Mouse (Mus musculus): Measurements from ENCODE around the gene Ndufs1.
"Not testable (repeated sequence)": the region's sequence is repeated elsewhere in the genome, so short reads cannot be mapped to it uniquely, and the experiment has no call there.

Gene Ndufs1

DNA sequence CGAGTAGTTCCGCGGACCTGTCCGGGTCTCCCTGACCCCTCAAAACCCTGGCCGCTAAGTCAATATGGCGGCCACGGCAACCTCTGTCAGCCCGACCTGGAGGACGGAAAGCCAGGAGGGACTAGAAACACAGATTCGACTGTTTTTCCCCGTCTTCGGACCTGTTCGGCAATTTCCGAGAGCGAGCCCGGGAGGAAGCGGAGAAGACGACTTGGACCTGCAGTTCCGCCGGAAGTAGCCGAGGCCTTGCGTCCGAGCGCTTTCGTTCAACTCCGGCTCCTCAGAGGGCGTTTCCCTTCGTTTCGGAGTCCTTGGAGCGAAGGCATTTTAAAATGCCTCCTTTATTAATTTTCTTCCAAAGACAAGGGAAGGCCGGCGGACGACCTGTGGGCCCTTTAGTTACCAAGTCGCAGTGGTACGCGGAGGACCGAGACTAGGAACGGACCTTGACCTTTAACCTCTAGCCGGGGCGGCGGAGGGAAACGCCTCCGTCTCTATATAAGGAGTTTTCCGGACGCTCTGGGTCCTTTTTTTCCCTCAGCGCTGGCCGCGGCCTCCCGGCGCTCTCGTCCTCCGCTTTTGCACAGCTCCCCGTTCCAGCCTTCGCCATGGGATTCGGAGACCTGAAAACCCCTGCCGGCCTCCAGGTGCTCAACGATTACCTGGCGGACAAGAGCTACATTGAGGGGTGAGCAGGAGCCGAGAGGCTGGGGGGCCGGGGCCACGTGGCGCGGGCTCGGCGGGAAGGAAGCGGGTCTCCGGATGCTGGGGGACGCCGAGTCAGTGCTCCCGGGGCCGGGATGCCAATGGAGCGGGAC lies at the start of gene Ndufs1, which contains the start of gene Eef1b2:
Gene Ndufs1 (minus strand): TSS at position 230 of the 818 bp plus-strand sequence.
Gene Eef1b2 (plus strand): TSS at position 222 of the 818 bp plus-strand sequence.
- peak; percentile 97 for DNase-seq (ENCODE audit: low spot score)

DNA sequence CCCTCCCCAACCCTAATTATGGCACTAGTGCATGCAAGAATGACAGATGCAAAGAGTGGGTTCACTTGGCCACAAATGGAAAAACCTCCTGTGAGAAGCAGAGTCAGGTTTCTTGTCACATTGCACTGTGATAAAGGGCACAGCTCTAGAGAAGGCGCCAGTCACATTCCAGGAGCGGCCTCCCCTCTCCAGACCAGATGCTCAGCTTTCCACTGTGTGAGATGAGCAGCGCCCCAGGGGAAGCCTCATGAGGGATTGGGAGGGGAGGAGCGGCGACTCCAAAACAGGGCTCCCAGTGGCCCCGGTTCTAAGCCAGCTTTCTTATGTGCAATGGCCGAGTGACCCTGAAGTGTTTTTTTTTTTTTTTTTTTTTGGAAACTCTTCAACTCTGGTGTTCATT lies 49.3 kb upstream of the Ndufs1 start:
- no peak for DNase-seq (ENCODE audit: low spot score)

DNA sequence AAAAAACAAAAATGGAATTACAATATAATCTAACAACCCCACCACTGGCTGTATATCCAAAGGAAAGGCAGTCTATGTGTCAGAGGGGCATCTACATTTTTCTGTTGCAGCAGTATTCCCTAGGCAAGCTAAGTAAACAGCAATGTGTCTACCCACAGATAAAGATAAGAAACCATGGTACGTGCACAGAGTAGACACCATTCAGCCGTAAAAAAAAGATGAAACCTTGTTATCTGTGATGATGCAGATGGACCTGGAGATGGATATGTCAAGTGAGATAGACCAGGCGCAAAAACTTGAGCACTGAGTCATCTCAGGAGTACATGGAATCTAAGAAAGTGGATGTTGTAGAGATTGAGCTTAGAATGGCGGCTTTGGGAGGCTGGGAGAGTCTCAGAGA lies 48.4 kb upstream of the Ndufs1 start:
- no peak for DNase-seq (ENCODE audit: low spot score)

DNA sequence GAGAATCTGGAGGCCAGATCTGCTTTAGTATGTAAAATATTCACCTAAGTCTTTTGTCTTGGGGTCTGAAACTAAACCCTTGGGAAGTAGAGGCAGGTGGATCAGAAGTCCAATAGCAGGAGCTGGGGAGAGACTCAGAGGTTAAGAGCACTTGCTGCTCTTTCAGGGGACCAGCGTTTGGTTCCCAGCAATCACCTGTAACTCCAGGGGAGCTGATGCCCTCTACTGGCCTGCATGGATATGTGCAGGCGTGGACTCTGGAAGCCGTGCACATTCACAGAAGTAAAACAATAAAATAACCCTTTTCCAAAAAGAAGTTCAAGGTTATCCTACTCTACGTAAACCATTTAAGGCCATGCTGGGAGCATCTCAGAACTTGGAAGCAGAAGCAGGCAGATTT lies 42.6 kb upstream of the Ndufs1 start:
- no peak for DNase-seq (ENCODE audit: low spot score)

DNA sequence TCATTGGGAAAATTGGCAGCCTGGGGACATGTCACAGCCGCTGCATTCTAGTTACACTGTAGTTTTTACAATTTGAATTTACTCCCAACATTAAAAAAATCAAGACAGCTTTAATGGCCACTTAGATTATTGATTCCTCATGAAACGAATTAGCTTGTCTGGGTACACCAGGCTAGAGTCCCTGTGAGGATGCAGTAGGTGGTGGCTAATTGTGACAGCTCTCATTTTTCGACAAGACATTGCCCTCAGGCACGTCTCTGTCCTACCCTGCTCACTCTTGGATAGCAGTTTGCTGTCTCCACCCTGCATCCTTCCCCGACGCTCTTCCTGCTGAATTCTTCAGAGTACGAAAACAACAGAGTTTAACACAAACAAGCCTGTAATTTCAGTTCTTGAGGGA lies 38.0 kb upstream of the Ndufs1 start:
- DNase-seq (ENCODE audit: low spot score): no peak

DNA sequence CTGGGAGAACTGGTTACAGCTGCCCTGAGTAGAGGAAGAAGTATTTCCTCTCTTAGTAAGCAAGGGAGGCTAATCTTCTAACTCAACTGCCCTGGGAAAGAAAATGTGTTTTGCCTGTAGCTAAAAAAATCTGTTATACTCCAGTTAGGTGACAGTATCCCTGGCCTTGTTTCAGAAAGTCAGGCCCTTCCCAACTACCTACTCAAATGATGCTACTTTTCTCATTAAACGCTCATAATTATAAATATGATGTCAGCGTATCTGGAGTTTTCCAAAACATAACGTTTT lies 37.6 kb upstream of the Ndufs1 start, which contains the start of gene Gpr1:
Gene Gpr1 (minus strand): TSS at position 273 of the 288 bp plus-strand sequence.
- no peak for DNase-seq (ENCODE audit: low spot score)

DNA sequence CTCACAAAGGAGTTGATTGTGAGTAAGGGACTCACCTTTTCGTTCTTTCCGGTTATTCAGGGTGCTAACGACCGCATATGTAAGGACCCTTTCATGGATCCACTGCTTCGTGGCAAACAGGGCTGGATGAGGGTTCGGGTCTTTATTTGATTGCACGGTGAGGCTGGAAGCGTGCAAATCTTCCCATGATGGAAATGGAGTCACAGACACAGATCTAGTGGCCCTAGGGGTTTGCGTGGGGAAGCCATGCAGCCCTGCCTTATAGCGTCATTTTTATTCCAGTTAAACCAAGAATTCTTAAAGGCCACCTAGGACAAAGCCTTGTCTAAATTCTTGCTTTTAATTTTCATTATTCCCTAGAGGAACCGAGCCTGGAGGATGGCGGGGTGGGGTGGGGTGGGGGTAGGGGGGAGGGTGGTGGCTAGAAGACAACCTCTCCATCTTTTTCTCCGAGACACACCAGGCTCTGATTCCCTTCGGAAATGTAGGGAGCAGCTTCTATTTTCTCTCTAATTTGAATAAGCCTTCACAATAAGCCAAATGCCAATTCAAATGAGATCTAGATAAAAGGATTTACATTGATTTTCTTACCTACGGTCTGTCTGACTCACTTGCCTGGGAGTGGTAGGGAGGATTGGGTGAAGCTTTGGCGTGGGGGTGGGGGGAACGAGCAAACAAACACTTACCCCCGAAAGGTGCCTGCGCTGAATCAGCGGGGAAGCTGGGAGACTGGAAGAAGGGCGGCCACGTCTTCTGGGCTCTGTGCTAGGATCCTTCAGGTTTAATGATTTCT lies 37.0 kb upstream of the Ndufs1 start:
- no peak for DNase-seq (ENCODE audit: low spot score)

DNA sequence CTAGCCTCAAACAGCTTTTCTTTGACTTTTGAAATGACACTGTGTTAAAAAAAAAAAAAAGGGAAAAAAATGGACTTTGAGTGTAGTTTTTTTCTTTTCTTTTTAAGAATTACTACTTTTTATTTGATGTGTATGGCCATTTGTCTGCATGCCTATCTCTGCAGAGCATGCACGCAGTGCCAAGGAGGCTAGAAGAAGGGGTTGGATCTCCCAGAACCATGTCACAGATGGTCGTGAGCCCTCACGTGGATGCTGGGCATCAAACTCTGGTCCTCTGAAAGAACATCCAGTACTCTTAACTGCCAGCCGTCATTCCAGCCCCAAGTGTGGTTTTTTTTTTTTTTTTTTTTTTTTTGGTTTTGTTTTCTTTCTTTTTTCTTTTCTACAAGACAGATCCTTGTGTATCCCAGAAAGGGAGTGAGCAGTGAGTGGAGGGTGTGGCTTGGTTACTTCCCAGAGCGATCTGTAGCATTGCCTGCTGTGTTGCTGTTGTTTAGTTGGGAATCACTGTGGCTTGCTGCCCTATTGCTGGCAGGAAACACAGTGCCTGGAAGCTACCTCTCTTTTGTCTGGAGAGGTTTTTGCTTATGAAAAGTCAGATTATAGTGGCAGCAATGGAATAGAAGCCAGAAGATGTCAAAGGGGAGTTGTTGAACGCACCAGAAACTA lies 33.4 kb upstream of the Ndufs1 start:
- DNase-seq (ENCODE audit: low spot score): no peak

DNA sequence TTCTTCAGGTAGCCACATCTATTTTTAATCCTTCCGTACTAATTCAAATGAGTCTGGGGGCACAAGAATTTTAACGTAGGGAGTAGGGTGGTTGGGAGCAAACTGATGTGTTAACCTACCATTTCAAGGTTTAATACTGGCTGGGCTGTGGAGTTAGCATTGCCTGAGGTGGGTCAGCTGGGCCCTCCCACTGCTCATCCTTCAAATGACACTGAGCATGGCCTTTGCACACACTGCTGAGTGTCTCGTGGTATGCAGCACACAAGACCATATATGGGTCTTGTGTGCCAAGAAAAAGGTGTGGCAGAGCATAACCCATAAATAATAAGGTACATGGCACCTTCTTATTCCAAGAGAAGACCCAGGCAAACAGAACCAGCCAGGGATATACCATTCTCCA lies 31.0 kb upstream of the Ndufs1 start:
- DNase-seq (ENCODE audit: low spot score): no peak

DNA sequence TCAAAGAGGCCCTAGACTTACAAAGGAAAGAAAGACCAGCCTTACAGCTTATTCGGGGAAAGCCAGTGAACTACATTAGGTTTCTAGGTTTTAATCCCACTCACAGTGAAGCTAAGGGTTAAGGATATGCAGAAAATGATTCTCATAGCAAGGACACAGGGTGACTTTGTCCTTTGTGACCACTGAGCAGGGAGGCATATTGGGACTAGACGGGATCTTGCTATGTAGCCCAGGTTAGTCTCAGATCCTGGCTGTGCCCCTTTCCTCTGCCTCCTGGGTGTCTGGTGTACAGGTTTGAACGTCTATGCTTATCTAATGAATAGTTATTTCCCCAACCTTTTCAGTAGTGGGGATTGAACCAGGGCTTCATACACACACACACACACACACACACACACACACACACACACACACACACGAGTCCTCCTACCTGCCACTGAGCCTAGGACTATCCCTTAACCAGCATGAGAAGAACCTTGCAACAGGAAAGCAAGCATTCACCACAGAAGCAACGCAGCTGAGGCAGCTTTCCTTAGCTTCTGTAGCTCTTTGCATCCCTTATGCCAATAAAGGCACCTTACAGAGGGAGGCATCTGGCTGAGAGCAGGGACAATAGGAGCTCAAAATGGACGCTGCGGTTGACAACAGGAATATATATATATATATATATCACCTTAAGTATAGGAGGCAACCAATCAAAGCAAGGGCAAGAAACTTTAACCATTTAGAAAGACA lies 28.2 kb upstream of the Ndufs1 start:
- DNase-seq (ENCODE audit: low spot score): no peak

DNA sequence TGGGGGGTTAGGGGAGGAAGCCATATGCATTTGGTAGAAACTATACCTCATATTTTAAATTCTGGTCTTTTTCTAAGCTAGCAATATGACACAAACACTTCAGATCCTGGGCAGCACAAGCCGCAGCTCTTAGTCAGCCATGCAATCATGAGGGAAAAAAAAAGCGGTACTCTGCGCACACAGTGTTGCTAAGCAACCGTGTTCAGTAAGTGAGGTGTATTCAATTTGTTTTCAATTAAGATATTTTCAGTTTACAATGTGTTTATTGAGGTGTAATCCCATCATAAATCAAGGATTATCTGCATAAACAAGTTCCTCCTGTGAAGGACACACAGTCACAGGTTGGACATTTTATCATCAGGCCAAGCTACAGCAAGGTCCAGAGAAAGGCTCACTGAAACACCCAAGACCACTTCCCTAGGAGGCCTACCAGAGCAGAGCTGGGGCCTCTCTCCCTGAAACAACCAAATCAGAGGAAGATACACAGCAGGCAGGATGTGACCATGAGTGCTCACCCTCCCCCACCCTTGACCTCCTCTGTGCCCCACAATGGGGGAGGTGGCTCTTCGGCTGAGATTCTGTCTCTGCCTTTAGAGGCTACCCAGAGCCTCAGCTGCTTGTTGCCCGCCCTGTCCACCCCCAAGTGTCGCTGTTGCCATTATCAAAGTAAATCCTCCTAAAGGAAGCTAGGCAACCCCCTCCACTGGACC lies 27.5 kb upstream of the Ndufs1 start:
- DNase-seq (ENCODE audit: low spot score): no peak

DNA sequence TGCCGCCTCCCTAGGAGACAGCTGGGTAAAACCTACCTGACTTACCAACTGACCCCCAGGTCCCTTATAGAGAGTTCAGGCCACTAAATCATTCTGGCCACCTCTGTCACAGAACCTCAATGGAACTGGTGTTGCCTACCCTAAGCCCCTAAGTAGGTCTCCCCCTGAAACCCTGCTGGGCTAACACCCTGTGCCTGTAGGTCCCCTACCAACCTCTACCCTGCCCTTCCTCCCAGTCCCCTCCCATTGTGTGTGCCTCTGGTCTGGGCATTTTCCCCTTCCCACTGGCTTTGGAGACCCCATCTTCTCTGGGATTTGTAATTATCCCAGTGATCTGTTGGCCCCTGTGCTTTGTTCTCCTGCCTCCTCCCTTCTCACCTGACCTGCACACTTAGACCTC lies 26.8 kb upstream of the Ndufs1 start:
- no peak for DNase-seq (ENCODE audit: low spot score)

DNA sequence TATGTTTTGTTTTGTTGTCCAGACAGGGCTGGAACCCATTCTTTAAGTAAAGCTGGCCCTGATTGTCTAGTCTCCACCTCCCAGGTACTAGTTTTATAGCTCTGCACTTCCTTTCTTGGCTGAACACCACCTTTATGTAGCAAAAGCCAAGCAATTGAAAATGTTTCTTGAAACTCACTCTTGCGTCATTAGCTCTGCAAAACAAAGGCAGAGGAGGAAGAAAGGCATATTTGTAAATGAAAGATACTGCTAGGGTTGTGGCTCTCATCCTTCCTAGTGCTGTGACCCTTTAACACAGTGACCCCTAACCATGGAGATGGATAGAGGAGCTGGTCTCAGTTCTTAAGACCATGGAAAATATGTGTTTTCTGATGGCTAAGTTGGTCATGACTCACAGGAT lies 25.0 kb upstream of the Ndufs1 start:
- no peak for DNase-seq (ENCODE audit: low spot score)

DNA sequence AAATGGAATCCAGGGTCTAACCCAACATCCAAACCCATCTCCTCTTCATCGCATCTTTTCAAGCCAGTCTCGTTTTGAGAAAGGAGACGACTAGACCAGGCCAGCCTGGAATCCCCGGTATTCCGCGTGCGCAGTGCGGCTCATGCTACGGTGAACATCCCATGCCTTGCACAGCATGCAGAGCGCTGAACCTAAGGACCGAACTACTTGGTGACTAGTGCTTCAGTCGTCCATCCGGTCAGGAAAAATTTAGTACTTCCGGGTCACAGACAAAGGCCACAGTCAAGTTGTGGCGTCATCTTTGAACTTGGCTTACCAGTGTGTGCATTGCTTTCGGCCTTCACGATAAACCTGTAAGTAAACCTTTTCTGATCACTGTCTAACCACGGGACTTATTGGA lies 23.7 kb upstream of the Ndufs1 start:
- DNase-seq (ENCODE audit: low spot score): no peak

DNA sequence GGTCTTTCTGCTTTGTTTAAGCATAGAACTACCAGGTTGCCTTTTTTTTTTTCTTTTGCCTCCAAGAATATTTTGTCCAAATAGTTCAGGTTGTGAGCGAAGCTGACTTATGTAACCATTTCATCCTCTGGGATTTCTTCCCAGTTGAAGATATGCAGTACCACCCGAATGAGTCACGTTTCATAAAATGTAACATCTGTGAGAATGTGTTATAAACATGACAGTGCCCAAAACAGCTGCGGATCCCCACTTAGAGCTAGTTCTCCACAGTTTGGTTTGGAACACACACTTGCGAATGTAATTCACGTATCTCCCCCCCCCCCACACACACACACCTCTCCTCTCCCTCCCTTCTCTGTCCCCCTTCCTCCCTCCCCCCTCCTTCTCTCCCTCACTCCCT lies 22.8 kb upstream of the Ndufs1 start:
- no peak for DNase-seq (ENCODE audit: low spot score)

DNA sequence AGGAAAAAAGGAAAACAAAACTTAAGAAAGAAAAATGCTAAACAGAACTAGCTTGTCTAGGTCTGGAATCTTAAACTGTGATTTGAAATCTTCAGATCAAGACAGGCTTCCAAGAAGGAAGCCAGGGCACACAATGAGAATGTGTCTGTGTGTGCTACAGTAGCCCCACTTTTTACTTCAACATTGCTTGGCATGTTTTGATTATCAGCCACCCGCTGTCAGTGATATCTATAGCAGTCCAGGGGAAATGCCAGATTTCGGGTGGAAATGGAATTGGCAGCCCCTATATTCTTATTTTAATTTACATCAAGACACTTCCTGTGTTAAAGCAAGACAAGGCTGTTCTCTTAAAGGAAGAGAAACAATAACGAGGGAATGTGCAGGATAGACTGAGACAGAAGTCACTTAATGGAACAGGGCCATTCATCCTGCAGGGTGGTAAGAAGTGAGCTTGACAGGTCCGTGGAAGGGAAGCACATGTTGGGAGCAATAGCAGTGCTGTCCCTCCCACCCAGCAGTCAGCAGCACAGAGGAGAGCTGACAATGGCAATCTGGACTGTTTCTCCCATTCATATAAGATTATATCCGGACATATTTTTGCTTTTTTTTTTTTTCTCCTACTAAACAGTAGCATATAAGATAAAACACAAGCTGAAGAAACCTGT lies 19.3 kb upstream of the Ndufs1 start:
- no peak for DNase-seq (ENCODE audit: low spot score)

DNA sequence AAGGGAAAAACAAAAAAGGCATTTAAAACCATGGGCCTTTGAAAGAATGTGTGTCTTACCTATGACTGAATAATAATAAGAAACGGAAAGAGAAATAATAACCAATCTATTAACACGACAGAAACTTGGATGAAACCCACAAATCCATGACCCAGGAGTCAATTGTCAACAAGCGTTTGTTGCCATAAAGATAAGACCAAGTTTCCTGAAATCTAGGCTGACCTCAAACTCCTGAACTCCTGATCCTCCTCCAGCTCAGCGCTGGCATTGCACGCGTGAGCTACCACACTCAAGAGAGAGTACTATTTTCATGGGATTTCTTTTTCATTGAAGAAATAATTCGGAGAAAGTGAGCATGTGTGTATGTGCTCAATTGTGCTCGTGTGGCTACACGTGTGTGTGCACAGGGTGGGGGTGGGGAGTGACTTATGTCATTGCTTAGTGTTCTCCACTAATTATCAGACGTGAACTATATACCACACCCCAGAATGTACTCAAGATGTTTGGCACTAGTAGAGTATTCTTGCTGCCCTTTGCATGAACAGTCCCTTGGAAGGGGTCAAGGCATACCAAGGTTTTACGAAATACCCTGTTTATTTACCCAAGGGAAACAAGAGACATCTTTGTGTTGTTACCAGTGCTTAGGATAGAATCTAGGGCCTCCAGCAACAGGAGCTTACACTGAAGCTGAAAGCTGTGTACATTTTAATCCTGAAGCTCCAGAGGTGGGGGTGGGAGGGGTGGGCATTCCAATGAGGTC lies 15.9 kb upstream of the Ndufs1 start:
- no peak for DNase-seq (ENCODE audit: low spot score)

DNA sequence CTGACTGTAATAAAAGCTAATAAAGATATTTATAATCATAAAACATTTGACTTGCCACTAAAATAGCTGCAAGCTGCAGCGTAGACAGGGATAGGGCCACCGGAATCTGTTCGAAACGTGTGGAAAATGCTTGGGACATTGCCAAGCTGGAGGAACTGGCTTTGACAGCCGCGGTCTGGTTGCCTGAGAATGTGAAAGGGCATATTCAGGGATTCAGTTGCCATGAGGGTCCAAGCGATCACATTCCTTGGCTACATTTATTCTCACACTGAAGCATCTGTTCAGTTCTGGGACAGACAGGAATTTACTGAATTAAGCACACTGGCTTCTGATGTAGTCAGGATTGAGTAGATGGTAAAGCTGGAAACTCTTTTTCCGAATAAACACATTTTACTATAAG lies 14.2 kb upstream of the Ndufs1 start:
- DNase-seq (ENCODE audit: low spot score): no peak

DNA sequence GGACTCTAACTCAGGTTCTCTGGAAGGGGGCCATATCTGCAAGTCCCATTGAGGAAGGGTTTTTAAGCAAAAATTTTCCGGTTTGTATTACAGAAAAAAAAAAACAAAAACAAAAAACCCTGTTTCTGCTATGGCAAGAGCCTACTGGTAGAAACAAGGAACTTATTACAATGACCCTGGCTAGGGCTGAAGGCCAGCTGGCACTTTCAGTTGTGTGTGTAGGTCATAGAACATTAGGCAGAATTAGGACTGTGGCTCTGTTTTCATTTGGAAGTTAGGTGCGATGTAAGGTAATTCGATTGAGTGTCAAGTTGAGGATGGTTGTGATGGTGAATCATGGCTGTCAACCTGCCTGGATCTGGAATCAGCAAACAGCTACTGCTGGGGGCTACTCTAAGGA lies 11.9 kb upstream of the Ndufs1 start:
- DNase-seq (ENCODE audit: low spot score): no peak

DNA sequence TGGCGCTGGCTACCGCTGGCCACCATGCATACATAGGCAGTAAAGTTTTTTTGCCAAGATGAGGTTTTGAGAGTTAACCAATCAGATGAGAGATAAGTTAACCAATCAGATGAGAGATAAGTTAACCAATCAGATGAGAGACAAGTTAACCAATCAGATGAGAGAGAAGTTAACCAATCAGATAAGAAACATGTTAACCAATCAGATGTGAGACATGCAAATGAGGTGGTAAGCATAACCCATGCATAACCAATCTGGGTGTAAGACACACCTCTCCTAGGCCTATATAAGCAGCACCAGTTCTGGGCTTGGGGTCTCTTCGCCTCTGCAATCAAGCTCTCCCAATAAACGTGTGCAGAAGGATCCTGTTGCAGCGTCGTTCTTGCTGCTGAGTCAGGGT lies 8.8 kb upstream of the Ndufs1 start:
- not testable (repeated sequence) for DNase-seq (ENCODE audit: low spot score)

Measured in T-cell, adult 2 months (primary cell).